Mouse (Mus musculus) left cerebral cortex, postnatal 14 days (tissue): ENCODE measurements at regions not wholly inside any gene's neighbourhood (a gene's known extent, or its start where the extent isn't known, plus 50 kb on each side); places are given as distances from the start of the nearest gene placed in this dataset.
"Not testable (repeated sequence)": the region's sequence is repeated elsewhere in the genome, so short reads cannot be mapped to it uniquely, and the experiment has no call there.

ENCODE experiments used
- DNase-seq, 2 experiments: peaks; one replicate each; pipeline ENCODE4 v3.0.0; 2021 to 2022; ENCODE audit warnings: low spot score in 2 of 2, mixed read lengths in 1 of 2
- intact Hi-C: fragments of 180-260 bp; cut with DNase I; formaldehyde crosslinking; loops from one replicate; pipeline ENCODE4 v1.15.1; 2025
- microRNA-seq, 2 experiments: library from miRNA; unstranded; fragments of <30 nt; microRNA quantifications; one replicate each; pipeline ENCODE4 v1.2.0; 2022

GRCm38 (mm10) chr5:7720688-7721087 lies 239.6 kb upstream of the Steap4 start:
- intact Hi-C loops: no loop called here
- no peak for DNase-seq

GRCm38 (mm10) chr5:7732566-7732965 lies 227.7 kb upstream of the Steap4 start:
- intact Hi-C loops, DNase-seq: not testable (repeated sequence)

GRCm38 (mm10) chr5:7779827-7780226 lies 180.4 kb upstream of the Steap4 start:
- intact Hi-C loops: no loop called here
- no peak for DNase-seq

GRCm38 (mm10) chr5:7782235-7782634 lies 178.0 kb upstream of the Steap4 start:
- DNase-seq: no peak
- intact Hi-C loops: no loop called here

- intact Hi-C loops: no loop called here
- DNase-seq: no peak
Observed at GRCm38 (mm10) chr5:7788406-7788805, 171.9 kb upstream of the Steap4 start.

GRCm38 (mm10) chr5:7789126-7789525 lies 171.1 kb upstream of the Steap4 start:
- no peak for DNase-seq
- intact Hi-C loops: no loop called here

GRCm38 (mm10) chr5:7820592-7820991 lies 139.7 kb upstream of the Steap4 start:
- DNase-seq: peak; percentile 25 to 46
- intact Hi-C loops: no loop called here

GRCm38 (mm10) chr5:7821700-7822099 lies 138.6 kb upstream of the Steap4 start:
- intact Hi-C loops: no loop called here
- DNase-seq: no peak

GRCm38 (mm10) chr5:7829618-7830017 lies 130.6 kb upstream of the Steap4 start:
- intact Hi-C loops: no loop called here
- DNase-seq: no peak

- no peak for DNase-seq
- intact Hi-C loops: no loop called here
Observed at GRCm38 (mm10) chr5:7833812-7834211, 126.4 kb upstream of the Steap4 start.

GRCm38 (mm10) chr5:7863047-7863446 lies 97.2 kb upstream of the Steap4 start:
- no peak for DNase-seq
- intact Hi-C loops: no loop called here

GRCm38 (mm10) chr5:7866041-7866641 lies 94.1 kb upstream of the Steap4 start:
- no peak for DNase-seq
- intact Hi-C loops: no loop called here

GRCm38 (mm10) chr5:7899537-7899936 lies 60.7 kb upstream of the Steap4 start:
- intact Hi-C loops: no loop called here
- peak; percentile 44 to 68 for DNase-seq

Small RNA genes in the stretch of these regions (microRNA-seq; reads per million reads assigned to microRNA genes)
- gene Gm22196: 0 reads per million in 2 experiments
